Comparison of ENCODE assay signal across 9 mouse cellular contexts in the genomic region with DNA sequence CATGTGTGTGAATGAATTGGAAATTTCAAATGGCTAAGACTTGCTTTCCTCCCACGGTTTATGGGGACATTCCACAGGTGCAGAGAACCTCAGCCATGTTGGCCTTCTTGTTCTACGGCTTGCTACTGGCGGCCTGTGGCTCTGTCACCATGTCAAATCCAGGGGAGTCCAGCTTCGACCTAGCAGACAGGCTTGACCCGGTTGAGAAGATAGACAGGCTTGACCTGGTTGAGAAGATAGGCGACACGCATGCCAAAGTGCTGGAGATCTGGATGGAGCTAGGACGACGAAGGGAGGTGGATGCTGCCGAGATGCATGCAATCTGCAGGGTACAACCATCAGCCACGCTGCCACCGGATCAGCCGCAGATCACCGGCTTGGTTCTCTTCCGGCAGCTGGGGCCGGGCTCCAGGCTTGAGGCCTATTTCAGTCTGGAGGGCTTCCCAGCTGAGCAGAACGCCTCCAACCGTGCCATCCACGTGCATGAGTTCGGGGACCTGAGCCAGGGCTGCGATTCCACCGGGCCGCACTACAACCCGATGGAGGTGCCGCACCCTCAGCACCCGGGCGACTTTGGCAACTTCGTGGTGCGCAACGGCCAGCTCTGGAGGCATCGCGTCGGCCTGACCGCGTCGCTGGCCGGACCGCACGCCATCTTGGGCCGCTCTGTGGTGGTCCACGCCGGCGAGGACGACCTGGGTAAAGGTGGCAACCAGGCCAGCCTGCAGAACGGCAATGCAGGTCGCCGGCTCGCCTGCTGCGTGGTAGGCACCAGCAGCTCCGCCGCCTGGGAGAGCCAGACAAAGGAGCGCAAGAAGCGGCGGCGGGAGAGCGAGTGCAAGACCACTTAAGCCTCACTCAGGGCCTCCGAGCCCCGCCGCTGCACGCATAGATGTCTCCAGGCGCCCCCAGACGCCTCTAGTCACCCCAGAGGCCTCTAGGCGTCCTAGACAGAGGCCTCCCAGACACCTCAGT. TPM values are rescaled to one million over a fixed set of nuclear protein-coding genes. Genes with fewer than 3 reads are reported as not detected.
A peak's percentile ranks its signal among the peaks of the same experiment; 100 is the strongest.
DNase-seq lines count a peak whose midpoint lies in the region; ATAC-seq and TF ChIP-seq lines count a peak whose summit lies in the region.
"Had no signal": no experiment of that assay in that cellular context is flagged by ENCODE, and none has a peak within 500 bp of the region (broad histone marks: within the 10 kb centered on the region; RNA-seq: fewer than 3 reads in every experiment).

No protein-coding gene starts in this region.

- intact Hi-C loops in heart, postnatal 10 days (cut with DNase I): no loop called here

- no peaks in the 10 kb centered on the region for H3K36me3 ChIP-seq in kidney, postnatal 0 days (ENCODE audit: insufficient read depth, low read length)
- H3K36me3 ChIP-seq in midbrain, embryonic 15.5 days (replicated peaks): no peaks in the 10 kb centered on the region

- 0 out of 2 replicates have a peak overlapping the region, but pooled peaks have one; percentile 11 for H3K4me2 ChIP-seq in kidney, postnatal 0 days (ENCODE audit: low read length)
- peak overlapping the region; percentile 43 for H3K4me2 ChIP-seq in midbrain, embryonic 15.5 days

- no peaks in the 10 kb centered on the region for H3K27me3 ChIP-seq in kidney, postnatal 0 days (ENCODE audit: insufficient read depth, low read length)
- H3K27me3 ChIP-seq in midbrain, embryonic 15.5 days (replicated peaks): peaks cover 4% of the 10 kb centered on the region; the same call in 1 of the 2 replicates
- H3K27me3 ChIP-seq: Patski had no signal

- ATAC-seq in kidney, postnatal 0 days (replicated peaks; ENCODE audit: low FRiP score, low read depth): no peak
- ATAC-seq in midbrain, embryonic 15.5 days (replicated peaks): peak; percentile 58
- ATAC-seq: Patski had no signal

- 60% methylated on average over 63 of the region's 63 CpGs for whole genome bisulfite sequencing in kidney, postnatal 0 days
- WGBS in midbrain, embryonic 15.5 days: 52% methylated on average over 62 of the region's 63 CpGs

- no peaks in the 10 kb centered on the region for H3K9me3 ChIP-seq in kidney, postnatal 0 days (replicated peaks; ENCODE audit: low read length)
- H3K9me3 ChIP-seq in midbrain, embryonic 15.5 days: no peaks in the 10 kb centered on the region

- H3K27ac ChIP-seq in kidney, postnatal 0 days: no peak overlapping the region
- H3K27ac ChIP-seq in midbrain, embryonic 15.5 days: no peak overlapping the region

- no peak for TF ChIP-seq CTCF in kidney, postnatal 0 days (IDR thresholded peaks at IDR 0.05; ENCODE audit: low read depth)

- no peak overlapping the region for H3K9ac ChIP-seq in kidney, postnatal 0 days (ENCODE audit: low read depth, low read length)
- H3K9ac ChIP-seq in midbrain, embryonic 15.5 days: 0 out of 2 replicates have a peak overlapping the region, but pooled peaks have one; percentile 4

- no peak overlapping the region for H3K4me3 ChIP-seq in kidney, postnatal 0 days (replicated peaks; ENCODE audit: low read depth, low read length)
- H3K4me3 ChIP-seq in midbrain, embryonic 15.5 days: no peak overlapping the region; the same call in 1 of the 2 replicates

- H3K4me1 ChIP-seq in kidney, postnatal 0 days (replicated peaks; ENCODE audit: insufficient read depth, low read length): 0 out of 2 replicates have a peak, but pooled peaks cover 8% of the 10 kb centered on the region
- peaks cover 8% of the 10 kb centered on the region; the same call in 1 of the 2 replicates for H3K4me1 ChIP-seq in midbrain, embryonic 15.5 days

- DNase-seq in kidney, postnatal 0 days (ENCODE audit: low spot score): no peak
- DNase-seq in kidney, adult 18-20 months: no peak
- peak; percentile 27 for DNase-seq in embryo, embryonic 10 days (ENCODE audit: low spot score)
- DNase-seq in heart, postnatal 10 days: peak; percentile 31 to 42
- DNase-seq in adrenal gland, postnatal 14 days: no peak
- no peak for DNase-seq in MN1 (ENCODE audit: low spot score)
- DNase-seq in thymus, postnatal 14 days: no peak

RNA-seq across cellular contexts. Expression of gene Sod3, which starts 4.6 kb away (rescaled TPM):
- 70.5 and 71.0 TPM in 2 replicates for polyA plus RNA-seq in kidney, postnatal 0 days (2015; fragmentation: Nextera tagmentation; extraction: Ambion mirVana)
- total RNA-seq in heart, postnatal 10 days (2021): 10 to 100 TPM in 1 of 2 experiments, 1 to 10 TPM in 1; 8.6 to 13.0 TPM
- polyA plus RNA-seq in midbrain, embryonic 15.5 days (2015; fragmentation: Nextera tagmentation; extraction: Ambion mirVana): 2.0 and 2.1 TPM in 2 replicates
- total RNA-seq in adrenal gland, postnatal 14 days (2021): 99.4 and 116 TPM in 2 replicates

Comparison
In these comparisons a context has a peak if more than half of its experiments do, and no peak if none do; other contexts are left out.
1. DNase-seq: peak in embryo, embryonic 10 days (single experiment) and heart, postnatal 10 days (2 of 2); none in kidney, postnatal 0 days (single experiment), kidney, adult 18-20 months (single experiment), adrenal gland, postnatal 14 days (single experiment), MN1 (single experiment) and thymus, postnatal 14 days (single experiment).